Mouse (Mus musculus) liver, embryonic 14.5 days (tissue): ENCODE data around the gene Slc6a18. TPM values are rescaled to one million over a fixed set of nuclear protein-coding genes. Genes with fewer than 3 reads are reported as not detected.

Source experiments
- ATAC-seq: fragments of 200-750 bp; cut with Nextera tagmentation; 2 replicates; pipeline ENCODE4 v1.8.0; 2017; ENCODE audit warnings: moderate number of reproducible peaks, mild to moderate bottlenecking, moderate library complexity; ENCODE audit not compliant: insufficient read depth
- DNase-seq, 3 experiments: peaks; one replicate each; pipeline ENCODE4 v3.0.0-alpha.2; 2012 to 2013; ENCODE audit warnings: low read depth in 3 of 3, low spot score in 3 of 3
- H3K27ac ChIP-seq: fragments of 300-500 bp; sonication (generic); 2 replicates; pipeline ENCODE4 v1.5.1; 2014; ENCODE audit warnings: moderate library complexity, mild to moderate bottlenecking, control low read depth, inconsistent platforms
- H3K27me3 ChIP-seq: fragments of 300-500 bp; sonication (generic); 2 replicates; pipeline ENCODE4 v1.6.1; 2014; ENCODE audit warnings: mild to moderate bottlenecking, low read length, moderate library complexity; ENCODE audit not compliant: control insufficient read depth, insufficient read depth
- H3K36me3 ChIP-seq: fragments of 300-500 bp; sonication (generic); replicated peaks from 2 replicates; pipeline ENCODE4 v1.6.1; 2014; ENCODE audit warnings: low read depth; ENCODE audit not compliant: control insufficient read depth, insufficient read depth
- H3K4me1 ChIP-seq, 2 experiments: fragments of 200-500 bp in 1 of 2; fragments of 300-500 bp in 1 of 2; sonication (generic) in 1 of 2; replicated peaks; 2 replicates each; pipeline ENCODE4 v1.6.1; 2012 to 2014; ENCODE audit warnings: antibody characterized with exemption in 1 of 2, inconsistent platforms in 1 of 2, low read length in 1 of 2; ENCODE audit not compliant: control insufficient read depth in 2 of 2, insufficient read depth in 2 of 2
- H3K4me2 ChIP-seq: fragments of 300-500 bp; sonication (generic); 2 replicates; pipeline ENCODE4 v1.6.1; 2014; ENCODE audit warnings: low read depth, mild to moderate bottlenecking, control low read depth, moderate library complexity
- H3K4me3 ChIP-seq, 2 experiments: fragments of 200-500 bp in 1 of 2; fragments of 300-500 bp in 1 of 2; sonication (generic) in 1 of 2; 2 replicates each; pipeline ENCODE4 v1.5.1; 2012 to 2014; ENCODE audit warnings: low read depth in 2 of 2, low read length in 2 of 2, mild to moderate bottlenecking in 2 of 2, control low read depth in 1 of 2, inconsistent platforms in 1 of 2, moderate library complexity in 1 of 2; ENCODE audit not compliant: insufficient read depth in 1 of 2
- H3K9ac ChIP-seq: fragments of 300-500 bp; sonication (generic); replicated peaks from 2 replicates; pipeline ENCODE4 v1.6.1; 2014; ENCODE audit warnings: mild to moderate bottlenecking, control low read depth, moderate library complexity
- H3K9me3 ChIP-seq: fragments of 300-500 bp; sonication (generic); 2 replicates; pipeline ENCODE4 v1.6.1; 2016; ENCODE audit warnings: low read length, mixed read lengths; ENCODE audit not compliant: control insufficient read depth
- CTCF ChIP-seq: IDR thresholded peaks from 2 replicates; pipeline ENCODE4 v1.5.1; 2016; ENCODE audit warnings: antibody characterized with exemption, low read depth, control low read depth
- EP300 ChIP-seq: IDR thresholded peaks from 2 replicates; pipeline ENCODE4 v1.6.1; 2016; ENCODE audit warnings: antibody characterized with exemption, low read depth
- WGBS: fragments of 180-500 bp; shearing (Covaris S2); extraction: QIAGEN DNeasy Blood & Tissue Kit; methylation state at CpG from one replicate; pipeline ENCODE4 v1.1.7; 2014; ENCODE audit not compliant: insufficient replicate concordance; 5-methylcytosine and 5-hydroxymethylcytosine counted together
- polyA plus RNA-seq, 2 experiments: library from polyadenylated mRNA; depleted of rRNA in 1 of 2; stranded (reverse) in 1 of 2; unstranded in 1 of 2; fragments of >200 nt; fragmentation: Nextera tagmentation in 1 of 2; extraction: Ambion mirVana in 1 of 2; gene quantifications; 2 replicates each; pipeline versions ENCODE4 v1.2.1 to v1.2.3; 2012 to 2014

The Slc6a18 gene
- polyA plus RNA-seq, 2 experiments = not detected

- no peak overlapping the region for H3K4me3 ChIP-seq
- H3K9me3 ChIP-seq = no peaks in the 10 kb centered on the region
- H3K9ac ChIP-seq = no peak overlapping the region
- H3K27me3 ChIP-seq = no peaks in the 10 kb centered on the region
- H3K4me2 ChIP-seq = no peak overlapping the region
- no peak for TF ChIP-seq CTCF
- TF ChIP-seq EP300 = no peak
- H3K4me1 ChIP-seq = no peaks in the 10 kb centered on the region
- H3K36me3 ChIP-seq = no peaks in the 10 kb centered on the region
- H3K27ac ChIP-seq = no peak overlapping the region
- no peak for ATAC-seq
- 69% methylated on average over 4 of the region's 4 CpGs for WGBS
- DNase-seq = no peak
Observed at GRCm38 (mm10) chr13:73641296-73641695, 36.5 kb downstream of the Slc6a18 start.

GRCm38 (mm10) chr13:73637826-73638225 lies 40.0 kb downstream of the Slc6a18 start:
- no peak overlapping the region for H3K4me3 ChIP-seq
- no peak overlapping the region for H3K27ac ChIP-seq
- H3K27me3 ChIP-seq = no peaks in the 10 kb centered on the region
- DNase-seq (no peak), ATAC-seq (no peak)
- no peaks in the 10 kb centered on the region for H3K9me3 ChIP-seq
- H3K9ac ChIP-seq = no peak overlapping the region
- WGBS = 43% methylated on average over 6 of the region's 6 CpGs
- H3K36me3 ChIP-seq = no peaks in the 10 kb centered on the region
- no peak overlapping the region for H3K4me2 ChIP-seq
- H3K4me1 ChIP-seq = no peaks in the 10 kb centered on the region
- no peak for TF ChIP-seq CTCF
- no peak for TF ChIP-seq EP300

DNA sequence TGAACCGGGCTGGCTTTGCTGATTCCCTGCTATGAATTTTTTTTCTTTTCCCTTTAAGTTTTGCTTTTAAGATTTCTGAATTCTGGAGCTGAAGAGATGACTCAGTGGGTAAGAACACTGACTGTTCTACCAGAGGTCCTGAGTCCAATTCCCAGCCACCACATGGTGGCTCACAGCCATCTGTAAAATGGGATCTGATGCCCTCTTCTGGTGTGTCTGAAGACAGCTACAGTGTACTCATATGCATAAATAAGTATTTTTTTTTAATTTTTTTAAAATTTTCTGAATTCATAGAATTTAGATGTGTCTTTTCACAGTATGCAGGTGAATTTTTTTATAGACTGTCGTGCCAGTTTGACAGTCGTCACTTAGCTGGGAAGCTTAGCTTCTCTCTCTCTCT lies 46.0 kb downstream of the Slc6a18 start:
- Histone ChIP-seq H3K9me3 (no peaks in the 10 kb centered on the region), H3K4me2 (no peak overlapping the region), H3K27ac (no peak overlapping the region), H3K27me3 (no peaks in the 10 kb centered on the region), H3K4me1 (peaks cover 0 to 7% of the 10 kb centered on the region in 2 experiments; a peak in 2 of 4 replicates), H3K4me3 (no peak overlapping the region), H3K36me3 (no peaks in the 10 kb centered on the region), H3K9ac (no peak overlapping the region)
- DNase-seq = no peak
- ATAC-seq = no peak
- 78% methylated on average over 3 of the region's 3 CpGs for WGBS
- TF ChIP-seq EP300 = no peak
- no peak for TF ChIP-seq CTCF

DNA sequence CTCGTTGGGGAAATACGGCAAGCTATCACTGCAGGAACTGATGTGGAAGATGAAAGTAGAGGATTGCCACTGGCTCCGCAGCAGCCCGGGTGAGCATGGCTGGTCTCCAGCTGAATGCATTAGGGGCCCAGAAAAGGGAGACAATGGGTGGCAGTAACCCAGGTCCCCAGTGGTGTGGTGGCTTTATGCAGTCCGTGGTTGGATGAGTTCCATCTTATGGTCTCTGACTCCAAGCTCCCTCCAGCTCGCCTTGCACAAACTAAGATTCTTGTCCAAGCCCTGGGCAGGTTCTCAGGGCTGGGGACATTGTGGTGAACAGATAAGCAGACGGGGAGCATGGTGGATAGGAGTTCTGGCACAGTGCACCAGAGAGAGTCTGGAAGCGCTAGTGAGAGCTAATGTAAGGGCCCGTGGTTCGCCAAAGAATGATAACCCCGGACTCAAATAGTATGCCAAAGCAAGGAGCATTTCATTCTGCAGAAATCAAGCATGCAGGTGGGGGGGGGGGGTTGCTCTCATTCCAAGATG lies 49.2 kb downstream of the Slc6a18 start:
- ATAC-seq (no peak), DNase-seq (no peak)
- 43% methylated on average over 11 of the region's 11 CpGs for WGBS
- Histone ChIP-seq H3K4me1 (peaks cover 0 to 10% of the 10 kb centered on the region in 2 experiments; a peak in 2 of 4 replicates), H3K4me3 (no peak overlapping the region), H3K4me2 (no peak overlapping the region), H3K9me3 (no peaks in the 10 kb centered on the region), H3K9ac (no peak overlapping the region), H3K36me3 (no peaks in the 10 kb centered on the region), H3K27ac (no peak overlapping the region), H3K27me3 (no peaks in the 10 kb centered on the region)
- no peak for TF ChIP-seq CTCF
- TF ChIP-seq EP300 = no peak

- Histone ChIP-seq H3K4me3 (peak within 1 kb of the TSS; percentile 36 to 51), H3K9me3 (no peaks in the 10 kb centered on the region), H3K4me1 (peaks cover 0 to 10% of the 10 kb centered on the region in 2 experiments; a peak in 2 of 4 replicates), H3K27ac (no peak within 1 kb of the TSS), H3K36me3 (no peaks in the 10 kb centered on the region), H3K4me2 (peak within 1 kb of the TSS; percentile 66), H3K27me3 (no peaks in the 10 kb centered on the region), H3K9ac (no peak within 1 kb of the TSS)
- peak; percentile 58 for TF ChIP-seq CTCF
- no peak for TF ChIP-seq EP300
- 14% methylated on average over 47 of the region's 47 CpGs for WGBS
- peak; percentile 66 for ATAC-seq
- DNase-seq = no peak
Observed at GRCm38 (mm10) chr13:73626745-73627549, 50.9 kb downstream of the Slc6a18 start, which contains the start of gene Tert. TSS of gene Tert (plus strand) at chr13:73626911.
